Mouse (Mus musculus) lung, embryonic 14.5 days (tissue): ENCODE data around the gene Fbln1. TPM values are rescaled to one million over a fixed set of nuclear protein-coding genes. Genes with fewer than 3 reads are reported as not detected.
"Not testable (repeated sequence)": the region's sequence is repeated elsewhere in the genome, so short reads cannot be mapped to it uniquely, and the experiment has no call there.

Experiments
- ATAC-seq: fragments of 200-750 bp; cut with Nextera tagmentation; 2 replicates; pipeline ENCODE4 v1.8.0; 2017; ENCODE audit warnings: mild to moderate bottlenecking, moderate TSS enrichment, moderate library complexity; ENCODE audit not compliant: insufficient read depth
- DNase-seq: peaks from one replicate; pipeline ENCODE4 v3.0.0-alpha.2; 2015
- H3K27ac ChIP-seq: fragments of 300-500 bp; sonication (generic); 2 replicates; pipeline ENCODE4 v1.5.1; 2014; ENCODE audit warnings: low read depth, mild to moderate bottlenecking, moderate library complexity
- H3K27me3 ChIP-seq: fragments of 300-500 bp; sonication (generic); 2 replicates; pipeline ENCODE4 v1.6.1; 2014; ENCODE audit warnings: low read length, control low read depth; ENCODE audit not compliant: insufficient read depth
- H3K36me3 ChIP-seq: fragments of 300-500 bp; sonication (generic); 2 replicates; pipeline ENCODE4 v1.6.1; 2014; ENCODE audit warnings: control low read depth; ENCODE audit not compliant: insufficient read depth
- H3K4me1 ChIP-seq: fragments of 300-500 bp; sonication (generic); 2 replicates; pipeline ENCODE4 v1.6.1; 2014; ENCODE audit warnings: antibody characterized with exemption, control low read depth; ENCODE audit not compliant: insufficient read depth
- H3K4me2 ChIP-seq: fragments of 300-500 bp; sonication (generic); 2 replicates; pipeline ENCODE4 v1.6.1; 2014; ENCODE audit warnings: mild to moderate bottlenecking
- H3K4me3 ChIP-seq: fragments of 300-500 bp; sonication (generic); 2 replicates; pipeline ENCODE4 v1.5.1; 2014; ENCODE audit warnings: low read depth, low read length
- H3K9ac ChIP-seq: fragments of 300-500 bp; sonication (generic); 2 replicates; pipeline ENCODE4 v1.6.1; 2014
- H3K9me3 ChIP-seq: fragments of 300-500 bp; sonication (generic); 2 replicates; pipeline ENCODE4 v1.6.1; 2016; ENCODE audit warnings: low read depth, low read length, control low read depth
- CTCF ChIP-seq: IDR thresholded peaks from 2 replicates; pipeline ENCODE4 v1.5.1; 2016; ENCODE audit warnings: antibody characterized with exemption, low read depth
- WGBS: fragments of 180-500 bp; shearing (Covaris S2); extraction: QIAGEN DNeasy Blood & Tissue Kit; methylation state at CpG from one replicate; pipeline ENCODE4 v1.1.7; 2014; 5-methylcytosine and 5-hydroxymethylcytosine counted together
- polyA plus RNA-seq: library from polyadenylated mRNA; unstranded; fragments of >200 nt; fragmentation: Nextera tagmentation; extraction: Ambion mirVana; gene quantifications from 2 replicates; pipeline ENCODE4 v1.2.1, GENCODE M21; 2014

Gene Fbln1
- polyA plus RNA-seq, 1 experiment from 2014 or later = 302 TPM

DNA sequence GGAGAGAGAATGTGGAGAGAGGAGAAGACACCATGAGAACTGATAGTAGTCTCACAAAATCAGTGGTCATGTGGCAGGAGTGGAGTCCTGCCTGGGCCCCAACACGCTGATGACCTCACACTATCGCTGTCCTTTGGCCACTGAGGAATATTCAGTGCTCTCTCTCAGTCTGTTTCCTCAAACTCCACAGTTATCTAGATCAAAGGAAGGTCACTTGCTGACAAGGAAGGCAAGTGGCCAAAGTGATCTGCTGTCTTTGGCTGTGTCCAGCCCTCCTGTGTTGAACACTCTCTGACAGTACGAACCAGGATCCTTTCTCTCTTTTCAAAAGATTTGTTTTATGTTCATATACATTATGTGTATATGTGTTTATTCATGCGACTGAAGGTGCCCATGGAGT is 117.5 kb downstream of the Fbln1 start:
- Histone ChIP-seq H3K27me3 (no peaks in the 10 kb centered on the region), H3K9me3 (no peaks in the 10 kb centered on the region), H3K4me3 (no peak overlapping the region), H3K27ac (no peak overlapping the region), H3K4me1 (no peaks in the 10 kb centered on the region), H3K4me2 (no peak overlapping the region), H3K36me3 (no peaks in the 10 kb centered on the region), H3K9ac (no peak overlapping the region)
- TF ChIP-seq CTCF = no peak
- 80% methylated on average over 4 of the region's 4 CpGs for WGBS
- DNase-seq = no peak
- no peak for ATAC-seq

DNA sequence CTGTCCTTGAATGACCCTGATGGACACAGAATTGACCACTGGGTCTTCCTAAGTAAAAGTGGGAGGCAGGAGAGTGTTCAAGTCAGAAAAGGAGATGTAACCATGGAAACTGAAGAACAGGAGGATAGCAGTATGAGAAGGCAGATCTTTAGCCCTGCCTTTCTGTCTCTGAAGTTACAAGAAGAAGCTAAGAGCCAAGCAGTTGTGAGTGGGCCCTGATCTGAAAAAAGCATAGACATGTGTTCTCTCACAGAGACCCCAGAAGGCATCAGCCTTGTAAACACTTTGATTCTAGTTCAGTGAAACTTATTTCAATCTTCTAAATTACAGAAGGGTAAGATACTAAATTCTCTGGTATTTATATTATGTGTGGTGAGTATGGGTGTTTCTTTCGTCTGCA is 118.7 kb downstream of the Fbln1 start:
- DNase-seq (no peak), ATAC-seq (no peak)
- WGBS = 94% methylated on average over 1 of the region's 1 CpGs

GRCm38 (mm10) chr15:85327808-85328207 is 122.1 kb downstream of the Fbln1 start:
- Histone ChIP-seq H3K9ac (no peak overlapping the region), H3K27me3 (no peaks in the 10 kb centered on the region), H3K36me3 (no peaks in the 10 kb centered on the region), H3K4me1 (no peaks in the 10 kb centered on the region), H3K9me3 (no peaks in the 10 kb centered on the region), H3K4me2 (no peak overlapping the region), H3K27ac (no peak overlapping the region), H3K4me3 (no peak overlapping the region)
- peak; percentile 15 for DNase-seq
- no peak for TF ChIP-seq CTCF
- ATAC-seq = no peak
- 43% methylated on average over 11 of the region's 11 CpGs for WGBS

More for the DNA sequence above, 118.7 kb downstream of the Fbln1 start:
- H3K4me2 ChIP-seq = no peak overlapping the region
- no peaks in the 10 kb centered on the region for H3K4me1 ChIP-seq
- no peaks in the 10 kb centered on the region for H3K36me3 ChIP-seq
- no peaks in the 10 kb centered on the region for H3K9me3 ChIP-seq
- H3K27ac ChIP-seq = no peak overlapping the region
- H3K4me3 ChIP-seq = no peak overlapping the region
- no peak for TF ChIP-seq CTCF
- H3K9ac ChIP-seq = no peak overlapping the region
- H3K27me3 ChIP-seq = no peaks in the 10 kb centered on the region

DNA sequence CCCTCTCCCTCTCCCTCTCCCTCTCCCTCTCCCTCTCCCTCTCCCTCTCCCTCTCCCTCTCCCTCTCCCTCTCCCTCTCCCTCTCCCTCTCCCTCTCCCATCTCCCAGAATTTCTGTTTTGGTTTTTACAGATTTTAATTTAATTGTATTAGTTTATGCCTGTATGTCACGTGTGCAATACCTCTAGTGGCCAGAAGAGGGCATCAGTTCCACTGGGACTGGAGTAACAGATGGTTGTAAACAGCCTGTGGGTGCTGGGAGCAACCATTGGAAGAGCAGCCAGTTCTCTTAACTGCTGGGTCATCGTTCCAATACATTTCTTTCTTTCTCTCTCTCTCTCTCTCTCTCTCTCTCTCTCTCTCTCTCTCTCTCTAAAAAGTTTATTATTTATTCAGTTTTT is 122.7 kb downstream of the Fbln1 start:
- not testable (repeated sequence) for H3K9ac ChIP-seq, H3K4me3 ChIP-seq, H3K36me3 ChIP-seq, H3K4me1 ChIP-seq, H3K4me2 ChIP-seq, H3K27ac ChIP-seq, ATAC-seq, H3K9me3 ChIP-seq, H3K27me3 ChIP-seq
- DNase-seq = peak; percentile 15
- TF ChIP-seq CTCF = peak; percentile 51
- 82% methylated on average over 2 of the region's 2 CpGs for WGBS

- ATAC-seq (no peak), DNase-seq (no peak)
- no peak overlapping the region for H3K4me2 ChIP-seq
- TF ChIP-seq CTCF = no peak
- H3K9me3 ChIP-seq = no peaks in the 10 kb centered on the region
- no peaks in the 10 kb centered on the region for H3K36me3 ChIP-seq
- H3K4me3 ChIP-seq = no peak overlapping the region
- WGBS = 87% methylated on average over 5 of the region's 5 CpGs
- no peak overlapping the region for H3K27ac ChIP-seq
- no peaks in the 10 kb centered on the region for H3K27me3 ChIP-seq
- no peak overlapping the region for H3K9ac ChIP-seq
- H3K4me1 ChIP-seq = no peaks in the 10 kb centered on the region
These were observed 123.3 kb downstream of the Fbln1 start for GRCm38 (mm10) chr15:85329096-85329495.

DNA sequence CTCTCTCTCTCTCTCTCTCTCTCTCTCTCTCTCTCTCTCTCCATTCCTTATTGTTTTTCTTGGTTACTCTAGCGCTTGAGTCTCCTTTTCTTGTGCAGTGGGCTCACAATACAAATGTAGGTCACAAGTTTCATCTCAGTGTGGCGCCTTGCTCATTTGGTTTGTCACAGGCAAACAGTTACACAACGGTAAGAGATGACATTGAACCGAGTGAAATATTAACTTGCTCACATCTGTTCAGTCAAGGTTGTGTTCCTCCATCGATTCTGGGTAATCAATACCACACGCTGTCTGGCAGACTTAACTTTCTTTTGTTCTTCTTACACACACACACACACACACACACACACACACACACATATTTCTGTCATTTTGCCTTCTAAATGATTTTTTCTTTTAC is 124.3 kb downstream of the Fbln1 start:
- ATAC-seq (no peak), DNase-seq (no peak)
- H3K9ac ChIP-seq = no peak overlapping the region
- no peak overlapping the region for H3K4me2 ChIP-seq
- no peak overlapping the region for H3K4me3 ChIP-seq
- 78% methylated on average over 6 of the region's 6 CpGs for WGBS
- TF ChIP-seq CTCF = no peak
- no peak overlapping the region for H3K27ac ChIP-seq
- no peaks in the 10 kb centered on the region for H3K27me3 ChIP-seq
- no peaks in the 10 kb centered on the region for H3K4me1 ChIP-seq
- H3K36me3 ChIP-seq = no peaks in the 10 kb centered on the region
- no peaks in the 10 kb centered on the region for H3K9me3 ChIP-seq

- 86% methylated on average over 6 of the region's 6 CpGs for WGBS
- ATAC-seq, H3K9me3 ChIP-seq, H3K9ac ChIP-seq, H3K27me3 ChIP-seq, H3K27ac ChIP-seq, DNase-seq, H3K4me1 ChIP-seq, H3K4me3 ChIP-seq, H3K36me3 ChIP-seq, H3K4me2 ChIP-seq: not testable (repeated sequence)
These were observed 127.8 kb downstream of the Fbln1 start for GRCm38 (mm10) chr15:85333511-85333910.

DNA sequence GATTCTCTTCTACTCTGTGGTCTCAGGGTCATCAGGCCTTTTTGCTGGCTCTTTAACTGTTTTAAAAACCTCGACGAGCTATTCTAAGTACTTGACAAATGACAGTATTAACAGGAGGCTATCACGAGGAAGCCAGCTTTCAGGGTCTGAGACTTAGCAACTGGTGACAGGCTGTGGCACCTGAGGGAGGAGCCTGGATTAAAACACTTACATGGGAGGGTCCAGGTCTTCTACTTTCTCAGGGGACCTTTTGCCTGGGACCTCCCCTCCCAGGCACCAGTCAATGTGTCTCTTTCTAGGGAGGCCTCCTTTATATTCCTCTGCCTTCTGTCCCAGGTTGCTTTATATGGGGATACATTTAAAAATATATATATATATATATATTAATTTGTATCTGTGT is 128.5 kb downstream of the Fbln1 start:
- Histone ChIP-seq H3K9me3 (no peaks in the 10 kb centered on the region), H3K36me3 (no peaks in the 10 kb centered on the region), H3K4me3 (no peak overlapping the region), H3K27me3 (no peaks in the 10 kb centered on the region), H3K4me1 (peaks cover 4% of the 10 kb centered on the region; the same call in 1 of the 2 replicates), H3K9ac (no peak overlapping the region), H3K27ac (no peak overlapping the region), H3K4me2 (no peak overlapping the region)
- no peak for TF ChIP-seq CTCF
- WGBS = 31% methylated on average over 3 of the region's 3 CpGs
- no peak for ATAC-seq
- DNase-seq = no peak
